Mouse (Mus musculus) adrenal gland, adult 18-20 months (tissue): ENCODE results near the gene Slc23a4. TPM values are rescaled to one million over a fixed set of nuclear protein-coding genes. Genes with fewer than 3 reads are reported as not detected.

Source experiments
- total RNA-seq, 2 experiments: library from RNA; stranded (reverse); gene quantifications; 1 replicate in 1 of 2; 2 replicates in 1 of 2; pipeline ENCODE4 v1.2.3; 2021

Gene Slc23a4
- total RNA-seq, 2 experiments from 2014 or later, result 0.13 to 0.45 TPM

Other genes starting within 250 kb of the Slc23a4 start
- gene Agbl3, start 208.0 kb downstream of the Slc23a4 start, total RNA-seq, result 1 to 10 TPM; 8.9 to 9.4 TPM
- gene Tmem140, start 125.3 kb downstream of the Slc23a4 start, total RNA-seq, result 10 to 100 TPM; 23.8 to 39.5 TPM
- gene Cyren, start 110.3 kb downstream of the Slc23a4 start, total RNA-seq, result 1 to 10 TPM; 6.9 to 7.6 TPM
- gene Wdr91, start 77.5 kb downstream of the Slc23a4 start, total RNA-seq, result 10 to 100 TPM; 13.0 to 18.6 TPM
- gene Stra8, start 68.2 kb downstream of the Slc23a4 start, total RNA-seq, result not detected
- 10 to 100 TPM; 27.6 to 28.0 TPM for gene Cnot4, start 145.3 kb upstream of the Slc23a4 start, total RNA-seq
- 10 to 100 TPM; 30.0 to 34.2 TPM for gene Nup205, start 189.0 kb upstream of the Slc23a4 start, total RNA-seq